Mouse (Mus musculus) Muller cell, postnatal 12 days (primary cell): ENCODE results near the gene Gadd45g.

Source experiments
- DNase-seq: peaks from one replicate; pipeline ENCODE4 v3.0.0-alpha.2; 2015; ENCODE audit errors: inconsistent ontology term

The Gadd45g gene

DNA sequence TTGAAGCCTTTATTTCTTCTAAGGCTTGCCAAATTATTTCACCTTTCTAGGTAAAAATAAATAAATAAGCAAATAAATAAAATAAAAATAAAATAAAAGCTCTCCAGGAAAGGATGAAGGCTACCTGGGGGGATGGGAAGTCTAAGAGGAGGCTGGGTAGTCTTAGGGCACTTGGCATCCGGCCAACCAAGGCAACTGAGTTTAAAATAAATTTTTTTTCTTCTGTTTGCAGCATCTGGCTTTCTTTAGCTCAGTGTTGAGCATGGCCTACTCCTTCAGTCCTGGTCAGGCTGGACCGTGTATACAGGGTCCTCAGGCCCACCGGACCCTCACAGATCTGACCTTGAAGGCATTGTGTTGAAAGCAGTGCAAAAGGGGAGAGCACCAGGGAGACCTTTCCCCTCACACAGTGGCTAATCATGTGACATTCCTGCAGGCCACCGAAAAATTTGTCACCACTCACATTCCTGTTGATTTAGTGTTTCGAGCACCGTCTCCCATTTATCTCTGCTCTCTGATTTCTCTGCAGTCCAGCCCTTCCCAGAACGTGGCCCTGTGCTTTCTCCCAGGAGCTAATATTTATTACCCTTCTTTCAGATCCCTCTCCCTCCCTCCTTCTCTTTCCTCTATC, 6.2 kb downstream of the Gadd45g start:
- peak; percentile 61 for DNase-seq

- peak; percentile 85 for DNase-seq
Measured at GRCm38 (mm10) chr13:51853301-51854243, 7.1 kb downstream of the Gadd45g start.

- DNase-seq, result no peak
Measured at GRCm38 (mm10) chr13:51855584-51855983, 9.1 kb downstream of the Gadd45g start.

GRCm38 (mm10) chr13:51857156-51857555, 10.7 kb downstream of the Gadd45g start:
- no peak for DNase-seq

- peak; percentile 59 for DNase-seq
Measured at GRCm38 (mm10) chr13:51858475-51858874, 12.0 kb downstream of the Gadd45g start.

DNA sequence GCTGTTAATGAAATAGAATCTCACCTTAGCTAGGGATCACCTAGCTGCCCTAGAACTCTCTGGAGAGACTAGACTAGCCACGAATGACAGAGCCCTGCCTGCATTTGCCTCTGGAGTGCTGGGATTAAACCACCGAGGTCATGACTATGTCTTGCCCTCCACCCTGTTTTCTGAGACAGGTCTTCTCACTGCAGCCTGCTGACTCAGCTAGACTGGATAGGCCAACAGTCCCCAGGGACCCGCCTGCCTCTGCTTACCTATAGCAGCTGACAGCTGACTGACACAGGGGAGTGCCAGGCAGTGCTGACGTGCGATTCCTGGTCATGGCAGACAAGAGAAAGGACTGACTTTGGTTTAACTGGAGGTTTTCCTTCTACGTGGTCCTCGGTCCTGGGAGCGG, 12.7 kb downstream of the Gadd45g start:
- DNase-seq, result no peak

- DNase-seq, result no peak
Measured at GRCm38 (mm10) chr13:51859798-51860197, 13.3 kb downstream of the Gadd45g start.

- no peak for DNase-seq
Measured at GRCm38 (mm10) chr13:51862750-51863149, 16.3 kb downstream of the Gadd45g start.

- peak; percentile 80 for DNase-seq
Measured at GRCm38 (mm10) chr13:51866151-51866659, 19.7 kb downstream of the Gadd45g start.

- no peak for DNase-seq
Measured at GRCm38 (mm10) chr13:51868491-51869128, 22.1 kb downstream of the Gadd45g start.

DNA sequence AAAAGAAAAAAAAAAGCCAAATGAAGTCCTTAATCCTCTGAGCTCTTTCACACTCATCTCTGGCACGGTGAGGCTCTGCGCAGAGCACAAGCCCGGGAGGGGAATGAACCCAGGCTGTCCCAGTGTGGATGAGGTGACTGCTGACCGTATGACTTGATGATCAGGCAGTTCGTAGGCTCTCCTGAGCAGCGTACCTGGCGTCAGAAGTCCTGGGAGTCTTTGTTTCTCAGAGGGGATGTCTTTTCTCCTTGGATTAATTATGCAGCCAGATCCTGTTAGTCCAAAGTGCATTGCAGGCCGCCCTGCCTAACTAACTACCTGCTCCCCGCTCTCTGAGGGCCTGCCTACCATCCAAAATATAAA, 22.6 kb downstream of the Gadd45g start:
- DNase-seq, result no peak

- no peak for DNase-seq
Measured at GRCm38 (mm10) chr13:51871148-51871547, 24.7 kb downstream of the Gadd45g start.

- DNase-seq, result no peak
Measured at GRCm38 (mm10) chr13:51872252-51872962, 25.9 kb downstream of the Gadd45g start.

GRCm38 (mm10) chr13:51872963-51873514, 26.6 kb downstream of the Gadd45g start:
- no peak for DNase-seq

GRCm38 (mm10) chr13:51873786-51874185, 27.3 kb downstream of the Gadd45g start:
- DNase-seq, result no peak

GRCm38 (mm10) chr13:51876131-51876530, 29.7 kb downstream of the Gadd45g start:
- no peak for DNase-seq

DNA sequence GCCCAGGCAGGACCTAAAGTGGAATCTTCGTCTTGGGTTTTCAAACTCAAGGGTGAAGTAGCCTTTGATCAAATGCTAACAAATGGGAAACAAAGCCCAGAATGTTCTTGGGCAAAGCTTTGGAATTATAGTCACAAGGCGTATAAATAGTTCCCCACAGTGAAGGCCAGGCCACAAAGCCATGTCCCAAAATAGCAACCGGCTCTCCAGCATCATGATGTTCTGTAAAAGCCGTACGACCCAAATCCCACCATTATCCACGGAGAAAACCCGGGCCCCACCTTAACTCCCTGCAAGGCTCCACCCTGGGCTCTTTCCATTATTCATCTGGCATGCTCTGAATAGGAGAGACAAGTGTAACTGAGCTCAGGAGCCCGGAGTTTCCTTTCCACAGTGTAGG, 32.3 kb downstream of the Gadd45g start:
- no peak for DNase-seq

DNA sequence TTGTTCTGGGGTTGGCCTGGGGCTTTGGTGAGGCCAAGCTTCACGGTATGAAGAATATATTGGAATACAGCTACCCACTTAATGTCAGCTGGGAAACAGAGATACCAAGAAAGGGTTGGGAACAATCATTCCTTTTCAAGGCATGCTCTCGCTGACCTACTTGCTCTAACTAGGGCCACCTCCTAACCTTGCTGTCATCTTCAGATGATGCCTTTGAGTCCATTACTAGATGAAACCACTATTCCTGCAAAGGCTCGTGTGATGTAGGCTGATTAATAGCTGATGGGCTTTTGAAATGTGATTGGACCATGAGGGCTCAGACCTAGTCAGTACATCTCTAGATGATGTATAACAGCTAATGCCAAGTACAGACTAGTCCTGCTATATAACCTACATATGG, 33.1 kb downstream of the Gadd45g start:
- no peak for DNase-seq

DNA sequence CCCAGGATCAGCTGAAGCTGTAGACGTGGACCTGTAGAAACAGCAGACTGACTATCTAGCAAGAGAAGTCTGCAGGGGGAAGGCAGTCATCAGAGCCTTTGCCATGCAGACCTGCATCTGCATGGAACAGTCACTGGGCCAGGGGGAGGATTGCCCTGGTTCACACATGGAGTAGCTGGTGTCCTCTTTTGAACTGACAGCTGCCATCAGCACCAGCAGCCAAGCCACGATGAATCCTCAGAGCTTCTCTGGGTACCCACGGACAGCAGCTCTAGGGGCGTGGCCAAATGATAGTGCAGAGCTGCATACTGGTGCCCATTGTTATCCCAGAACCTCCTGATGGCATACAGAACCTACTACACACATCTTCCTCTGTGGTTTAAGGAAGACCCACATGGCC, 33.5 kb downstream of the Gadd45g start:
- DNase-seq, result no peak

DNA sequence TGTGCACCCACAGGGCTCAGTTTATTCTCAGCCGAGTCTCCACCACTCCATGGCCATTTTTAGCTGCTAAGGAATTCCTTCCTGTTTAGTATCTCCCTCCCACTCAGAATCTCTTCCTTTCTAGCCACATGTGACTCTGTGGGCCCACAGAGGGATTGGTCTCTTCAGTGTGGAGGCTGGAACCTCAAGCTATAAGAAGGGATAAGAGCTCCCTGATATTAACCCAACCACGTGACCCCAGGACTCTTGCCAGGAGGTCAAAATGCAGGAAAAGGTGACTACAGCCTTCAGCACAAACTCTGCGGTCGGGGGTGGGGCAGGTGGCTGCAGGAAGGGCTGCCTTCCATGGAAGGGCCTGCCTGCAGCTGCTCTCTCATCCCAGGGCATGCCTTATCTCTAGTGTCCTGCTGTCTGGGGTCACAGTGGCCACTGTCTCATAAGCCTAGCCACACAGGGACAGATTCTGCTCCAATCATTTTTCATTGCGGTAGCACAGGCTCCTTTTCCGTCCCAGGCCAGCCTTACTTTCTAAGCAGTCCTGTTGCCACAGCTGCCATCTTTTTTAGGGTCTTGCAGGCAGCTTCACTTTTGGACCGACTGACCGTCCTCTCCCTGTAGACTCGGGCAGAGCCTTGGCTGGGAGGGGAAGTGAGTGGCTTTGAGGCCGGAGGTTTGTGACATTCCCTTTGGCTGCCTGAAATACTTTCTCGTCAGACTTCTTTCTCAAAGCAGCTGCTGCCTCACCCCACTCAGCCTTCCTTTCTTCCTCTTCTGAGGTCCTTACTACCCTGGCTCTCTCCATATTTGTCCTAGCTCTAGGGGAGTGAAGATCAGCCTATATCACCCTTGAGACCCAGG, 35.0 kb downstream of the Gadd45g start:
- no peak for DNase-seq
